9 mouse cellular contexts compared by ENCODE assay signal in genomic region chr9:87127046-87127445, GRCm38 (mm10). TPM values are rescaled to one million over a fixed set of nuclear protein-coding genes. Genes with fewer than 3 reads are reported as not detected.
"Had no signal": no experiment of that assay in that cellular context is flagged by ENCODE, and none has a peak within 500 bp of the region (broad histone marks: within the 10 kb centered on the region; RNA-seq: fewer than 3 reads in every experiment).

No protein-coding gene starts in this region.

RNA-seq across cellular contexts. Expression of gene Mrap2, which starts 17.1 kb away (rescaled TPM):
- total RNA-seq: hematopoietic stem cell, adult 5-6 weeks had no signal
- polyA plus RNA-seq: heart, embryonic 10.5 days; heart, embryonic 11.5 days; heart, embryonic 12.5 days; heart, embryonic 13.5 days; heart, embryonic 15.5 days; heart, postnatal 0 days; hindbrain, embryonic 10.5 days; kidney, embryonic 14.5 days had no signal
